Mouse (Mus musculus) intestine, postnatal 0 days (tissue): ENCODE measurements around the gene Cmss1. TPM values are rescaled to one million over a fixed set of nuclear protein-coding genes. Genes with fewer than 3 reads are reported as not detected.

Experiments
- ATAC-seq: fragments of 200-750 bp; cut with Nextera tagmentation; 2 replicates; pipeline ENCODE4 v1.8.0; 2017; ENCODE audit warnings: mild to moderate bottlenecking, moderate TSS enrichment, moderate library complexity
- H3K27ac ChIP-seq: fragments of 300-500 bp; sonication (generic); 2 replicates; pipeline ENCODE4 v1.5.1; 2014; ENCODE audit warnings: mild to moderate bottlenecking, low read depth, low read length, moderate library complexity
- H3K27me3 ChIP-seq: fragments of 300-500 bp; sonication (generic); replicated peaks from 2 replicates; pipeline ENCODE4 v1.6.1; 2014; ENCODE audit warnings: low read length, mixed read lengths; ENCODE audit not compliant: control insufficient read depth, insufficient read depth
- H3K36me3 ChIP-seq: fragments of 300-500 bp; sonication (generic); 2 replicates; pipeline ENCODE4 v1.6.1; 2014; ENCODE audit warnings: mild to moderate bottlenecking, moderate library complexity; ENCODE audit not compliant: control insufficient read depth, insufficient read depth
- H3K4me1 ChIP-seq: fragments of 300-500 bp; sonication (generic); replicated peaks from 2 replicates; pipeline ENCODE4 v1.6.1; 2014; ENCODE audit warnings: antibody characterized with exemption, low read length, mixed read lengths; ENCODE audit not compliant: control insufficient read depth, insufficient read depth
- H3K4me2 ChIP-seq: fragments of 300-500 bp; sonication (generic); replicated peaks from 2 replicates; pipeline ENCODE4 v1.6.1; 2014; ENCODE audit warnings: low read depth, mild to moderate bottlenecking, moderate library complexity
- H3K4me3 ChIP-seq: fragments of 300-500 bp; sonication (generic); 2 replicates; pipeline ENCODE4 v1.5.1; 2014; ENCODE audit warnings: low read depth, low read length
- H3K9ac ChIP-seq: fragments of 300-500 bp; sonication (generic); 2 replicates; pipeline ENCODE4 v1.6.1; 2014; ENCODE audit warnings: mild to moderate bottlenecking, low read depth, low read length
- H3K9me3 ChIP-seq: fragments of 300-500 bp; sonication (generic); 2 replicates; pipeline ENCODE4 v1.6.1; 2016; ENCODE audit warnings: mixed run types; ENCODE audit not compliant: control insufficient read depth
- CTCF ChIP-seq: sonication (generic); IDR thresholded peaks from 2 replicates; pipeline ENCODE4 v1.5.1; 2016; ENCODE audit warnings: low read depth, mild to moderate bottlenecking, control low read depth, antibody characterized with exemption, moderate library complexity
- WGBS: fragments of 180-500 bp; shearing (Covaris S2); extraction: QIAGEN DNeasy Blood & Tissue Kit; methylation state at CpG from one replicate; pipeline ENCODE4 v1.1.7; 2014; 5-methylcytosine and 5-hydroxymethylcytosine counted together
- polyA plus RNA-seq: library from polyadenylated mRNA; unstranded; fragments of >200 nt; fragmentation: Nextera tagmentation; extraction: Ambion mirVana; gene quantifications from 2 replicates; pipeline ENCODE4 v1.2.1, GENCODE M21; 2015

Gene Cmss1
- polyA plus RNA-seq, 1 experiment from 2014 or later: 19.1 TPM

DNA sequence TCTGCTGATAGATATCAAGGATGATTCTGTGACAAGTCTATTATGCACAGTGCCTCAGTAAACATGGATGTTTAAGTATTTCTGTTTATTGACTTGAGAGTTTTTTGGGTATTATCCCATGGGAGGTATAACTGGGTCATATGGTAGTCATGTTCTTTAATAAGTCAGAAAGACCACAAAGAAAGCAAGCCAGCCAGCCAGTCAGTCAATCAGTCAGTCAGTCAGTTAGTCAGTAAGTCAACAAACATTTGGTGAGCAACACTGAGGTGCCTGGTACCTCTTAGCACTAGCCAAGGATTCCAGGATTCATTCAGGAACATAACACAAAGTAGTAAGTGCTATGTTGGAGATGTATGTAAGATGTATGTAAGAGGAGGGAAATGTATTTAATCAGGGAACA, 118.0 kb downstream of the Cmss1 start:
- no peak overlapping the region for H3K27ac ChIP-seq
- H3K27me3 ChIP-seq: no peaks in the 10 kb centered on the region
- no peaks in the 10 kb centered on the region for H3K9me3 ChIP-seq
- H3K9ac ChIP-seq: no peak overlapping the region
- no peak for TF ChIP-seq CTCF
- H3K4me3 ChIP-seq: no peak overlapping the region
- H3K36me3 ChIP-seq: no peaks in the 10 kb centered on the region
- no peak for ATAC-seq
- no peak overlapping the region for H3K4me2 ChIP-seq
- no peaks in the 10 kb centered on the region for H3K4me1 ChIP-seq

DNA sequence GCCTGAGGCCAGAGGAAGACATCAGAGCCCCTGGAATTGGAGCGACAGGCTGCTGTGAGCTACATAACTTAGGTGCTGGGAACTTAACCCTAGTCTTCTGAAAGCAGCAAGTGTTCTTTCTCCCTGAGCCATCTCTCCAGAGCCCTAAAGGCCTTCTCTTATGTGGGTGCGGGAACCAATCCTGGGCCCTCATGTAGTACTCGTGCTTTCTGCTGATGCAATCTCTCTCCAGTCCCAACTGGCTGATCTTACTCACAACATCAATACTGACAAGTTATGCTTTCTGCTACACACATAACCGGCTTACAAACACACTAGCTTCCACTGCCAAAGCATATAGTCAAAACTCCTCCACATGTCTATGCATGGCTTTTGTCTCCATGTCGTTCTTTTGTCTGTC, 120.4 kb downstream of the Cmss1 start:
- no peak overlapping the region for H3K27ac ChIP-seq
- H3K4me1 ChIP-seq: no peaks in the 10 kb centered on the region
- 87% methylated on average over 5 of the region's 5 CpGs for WGBS
- no peaks in the 10 kb centered on the region for H3K27me3 ChIP-seq
- H3K9ac ChIP-seq: no peak overlapping the region
- no peak for ATAC-seq
- TF ChIP-seq CTCF: no peak
- no peak overlapping the region for H3K4me3 ChIP-seq
- no peak overlapping the region for H3K4me2 ChIP-seq
- no peaks in the 10 kb centered on the region for H3K9me3 ChIP-seq
- H3K36me3 ChIP-seq: no peaks in the 10 kb centered on the region

DNA sequence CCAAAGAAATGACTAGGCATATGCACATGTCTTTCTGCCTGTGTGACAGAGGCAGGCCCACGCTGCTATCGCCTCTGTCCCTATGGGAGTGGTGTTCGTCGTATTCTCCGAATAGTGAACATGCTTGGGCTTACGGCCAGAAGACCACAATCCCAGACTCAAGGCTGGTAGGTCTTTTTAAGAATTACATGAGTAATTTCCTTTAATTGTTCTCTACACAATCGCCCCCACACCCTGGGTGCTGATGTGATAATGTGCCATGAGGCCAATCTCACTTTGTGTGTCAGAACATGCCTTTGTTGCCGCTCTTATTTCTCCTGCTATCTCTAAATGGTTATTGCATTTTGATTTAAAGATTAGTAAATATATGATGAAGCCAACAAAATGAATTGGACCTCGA, 121.4 kb downstream of the Cmss1 start:
- Histone ChIP-seq H3K27me3 (no peaks in the 10 kb centered on the region), H3K4me3 (no peak overlapping the region), H3K36me3 (no peaks in the 10 kb centered on the region), H3K9ac (no peak overlapping the region), H3K4me2 (no peak overlapping the region), H3K4me1 (no peaks in the 10 kb centered on the region), H3K27ac (no peak overlapping the region), H3K9me3 (no peaks in the 10 kb centered on the region)
- ATAC-seq: no peak
- no peak for TF ChIP-seq CTCF
- WGBS: 79% methylated on average over 9 of the region's 9 CpGs

DNA sequence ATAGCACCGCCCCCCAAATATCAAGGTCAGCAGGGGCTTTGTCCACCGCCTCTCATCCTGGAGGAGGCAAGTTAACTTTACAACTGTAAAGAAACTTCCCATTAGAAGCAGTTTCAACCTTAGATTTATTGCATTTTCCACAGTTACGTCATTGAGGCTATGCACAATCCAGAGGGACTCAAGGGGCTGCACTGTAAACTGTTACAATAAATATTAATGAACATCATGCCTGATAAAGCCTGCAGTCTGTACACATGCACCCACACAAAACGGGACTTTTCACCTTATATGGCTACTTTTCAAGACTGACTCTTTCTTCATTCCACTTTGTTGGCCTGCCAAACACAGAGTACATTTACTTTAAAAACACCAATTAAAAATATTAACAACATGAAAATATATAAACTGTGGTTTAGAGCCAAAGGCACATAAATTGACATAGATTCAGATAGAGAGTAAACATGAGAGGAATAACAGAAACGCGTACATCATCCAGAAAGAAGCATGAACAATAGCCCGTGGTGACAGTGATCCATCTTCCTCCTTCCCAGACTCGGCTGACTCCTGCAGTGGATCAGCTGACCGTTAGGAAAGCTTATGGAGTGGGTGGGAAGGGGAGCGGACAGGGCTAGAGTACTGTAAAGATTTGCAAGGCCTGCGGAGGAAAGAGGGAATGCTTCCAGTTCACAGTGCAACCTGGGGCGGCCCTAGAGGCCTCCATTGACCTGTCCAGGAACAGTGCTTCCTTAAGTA, 122.4 kb downstream of the Cmss1 start:
- no peak for TF ChIP-seq CTCF
- Histone ChIP-seq H3K36me3 (no peaks in the 10 kb centered on the region), H3K4me2 (no peak overlapping the region), H3K4me1 (no peaks in the 10 kb centered on the region), H3K27me3 (no peaks in the 10 kb centered on the region), H3K9me3 (no peaks in the 10 kb centered on the region), H3K4me3 (no peak overlapping the region), H3K27ac (peak overlapping the region; percentile 58), H3K9ac (no peak overlapping the region)
- peak; percentile 29; the same call in 1 of the 2 replicates for ATAC-seq
- WGBS: 52% methylated on average over 12 of the region's 12 CpGs

DNA sequence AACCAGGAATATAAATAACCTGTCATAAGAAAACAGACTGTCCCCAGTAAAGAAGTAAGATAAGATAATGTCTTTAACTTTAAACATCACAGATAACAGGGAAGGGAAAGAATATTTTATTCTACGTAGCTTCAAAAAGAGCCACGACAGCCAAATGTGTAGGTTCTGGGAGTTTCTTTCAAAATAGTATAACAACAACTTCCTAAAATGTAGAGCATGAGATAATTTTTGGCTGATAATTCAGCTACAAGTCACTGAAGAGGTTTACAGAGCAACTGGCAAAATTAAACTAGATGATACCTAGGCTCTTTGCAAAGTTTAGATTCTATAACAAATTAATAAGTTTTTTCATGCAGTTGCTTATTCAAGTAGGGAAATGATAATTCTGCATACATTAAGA, 123.2 kb downstream of the Cmss1 start:
- Histone ChIP-seq H3K4me1 (no peaks in the 10 kb centered on the region), H3K4me3 (no peak overlapping the region), H3K27me3 (no peaks in the 10 kb centered on the region), H3K4me2 (no peak overlapping the region), H3K27ac (no peak overlapping the region), H3K36me3 (no peaks in the 10 kb centered on the region), H3K9ac (no peak overlapping the region), H3K9me3 (no peaks in the 10 kb centered on the region)
- no peak for TF ChIP-seq CTCF
- ATAC-seq: no peak
- 40% methylated on average over 2 of the region's 2 CpGs for WGBS

DNA sequence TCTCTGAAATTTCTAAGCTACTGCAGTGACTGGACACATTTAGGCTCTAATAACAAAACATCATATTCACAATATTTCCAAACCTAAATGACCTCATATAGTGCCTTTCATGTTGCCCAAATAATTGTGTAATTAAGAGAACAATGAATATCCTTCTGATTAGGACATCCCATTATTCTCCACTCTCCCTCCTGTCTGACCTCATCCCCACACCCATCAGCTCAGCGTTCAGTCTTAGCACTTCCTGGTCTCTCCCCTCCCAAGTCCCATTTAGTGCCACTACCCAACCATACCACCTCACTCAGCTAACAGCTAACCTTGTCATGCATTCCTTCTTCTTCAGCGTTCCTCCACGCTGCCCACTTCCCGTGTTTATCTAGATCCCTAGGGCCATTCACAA, 123.8 kb downstream of the Cmss1 start:
- H3K9me3 ChIP-seq: no peaks in the 10 kb centered on the region
- no peak overlapping the region for H3K4me2 ChIP-seq
- TF ChIP-seq CTCF: no peak
- no peak for ATAC-seq
- H3K27ac ChIP-seq: no peak overlapping the region
- no peaks in the 10 kb centered on the region for H3K4me1 ChIP-seq
- WGBS: 53% methylated on average over 4 of the region's 4 CpGs
- no peaks in the 10 kb centered on the region for H3K36me3 ChIP-seq
- H3K4me3 ChIP-seq: no peak overlapping the region
- H3K9ac ChIP-seq: no peak overlapping the region
- no peaks in the 10 kb centered on the region for H3K27me3 ChIP-seq
